Mouse (Mus musculus) adrenal gland, adult (tissue): ENCODE data around the gene Efna2.

Experiments used
- DNase-seq, 2 experiments: peaks; one replicate each; pipeline ENCODE4 v3.0.0; 2022 to 2023; ENCODE audit warnings: low spot score in 1 of 2; ENCODE audit not compliant: inconsistent age in 2 of 2

Efna2 gene

DNA sequence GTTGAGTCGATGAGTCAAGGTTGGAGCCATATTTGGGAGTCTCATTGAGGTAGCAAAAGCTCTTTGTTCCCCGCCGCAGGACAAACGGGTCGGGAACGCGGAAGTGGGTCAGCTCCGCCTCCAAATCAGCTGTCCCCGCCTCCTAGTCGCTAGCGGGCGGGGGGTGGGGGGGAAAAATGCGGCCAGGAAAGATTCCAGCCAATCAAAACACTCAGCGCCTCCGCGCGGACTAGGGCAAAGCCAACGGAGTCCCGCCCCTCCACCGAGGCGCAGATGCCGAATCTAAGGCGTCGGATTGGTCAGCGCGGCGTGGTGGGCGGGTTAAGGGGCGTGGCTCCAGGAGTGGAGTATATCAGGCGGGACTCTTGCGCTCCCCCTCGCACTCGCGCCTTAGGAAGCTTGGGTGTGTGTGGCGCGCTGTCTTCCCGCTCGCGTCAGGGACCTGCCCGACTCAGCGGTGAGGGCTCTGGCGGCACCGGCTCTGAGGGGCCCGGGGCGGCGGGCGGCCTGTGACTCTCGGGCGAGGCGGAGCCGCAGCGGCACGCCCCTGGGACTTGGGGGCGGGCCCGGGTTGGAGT, 11.7 kb upstream of the Efna2 start:
- DNase-seq = peak; percentile 98 to 99

DNA sequence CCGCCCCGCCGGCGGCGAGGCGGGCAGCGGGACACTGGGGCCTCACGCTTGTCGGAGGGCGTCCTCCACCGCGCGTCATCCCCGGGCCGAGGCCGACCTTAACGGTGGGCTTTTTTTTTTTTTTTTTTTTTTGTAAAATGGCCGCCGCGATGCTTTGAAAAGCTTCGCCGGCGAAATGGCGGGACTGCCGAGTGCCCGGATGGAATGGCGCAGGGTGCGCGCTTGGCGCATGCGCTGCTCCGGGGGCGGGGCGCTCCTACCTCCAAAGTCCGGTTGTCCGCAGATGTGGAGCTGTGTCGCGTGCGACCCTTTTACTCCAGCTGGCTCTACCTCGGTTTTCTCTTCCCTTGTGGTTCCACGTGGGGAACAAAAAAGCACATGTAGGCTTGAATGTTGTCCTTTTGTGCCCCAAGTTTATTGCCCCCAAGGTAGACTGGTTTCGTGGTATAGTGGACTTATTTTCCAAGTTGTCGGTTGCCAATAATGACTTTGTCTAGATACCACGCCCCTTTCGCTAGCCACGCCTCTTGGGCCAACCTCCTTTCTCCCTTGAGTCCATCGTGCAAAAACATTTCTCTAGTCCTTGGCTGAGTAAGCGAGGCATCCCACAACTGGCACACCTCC, 11.1 kb upstream of the Efna2 start:
- peak; percentile 96 to 98 for DNase-seq

- DNase-seq = peak in 1 of 2 experiments; percentile 42
Observed at GRCm38 (mm10) chr10:80169070-80169469, 10.2 kb upstream of the Efna2 start.

- peak in 1 of 2 experiments; percentile 30 for DNase-seq
Observed at GRCm38 (mm10) chr10:80169651-80170050, 9.6 kb upstream of the Efna2 start.

DNA sequence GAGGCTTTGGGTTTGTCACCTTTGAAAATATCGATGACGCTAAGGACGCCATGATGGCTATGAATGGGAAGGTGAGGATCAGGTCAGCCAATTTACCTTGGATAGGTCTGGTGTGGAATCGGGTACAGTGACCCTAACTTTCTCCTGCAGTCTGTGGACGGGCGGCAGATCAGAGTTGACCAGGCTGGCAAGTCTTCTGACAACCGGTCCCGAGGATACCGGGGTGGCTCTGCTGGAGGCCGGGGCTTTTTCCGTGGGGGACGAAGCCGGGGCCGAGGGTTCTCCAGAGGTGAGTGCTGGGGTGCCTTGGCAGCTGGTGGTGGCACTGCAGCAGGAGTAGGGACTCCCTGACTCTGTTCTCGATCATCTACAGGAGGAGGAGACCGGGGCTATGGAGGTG, 9.2 kb upstream of the Efna2 start:
- DNase-seq = peak in 1 of 2 experiments; percentile 39

- peak in 1 of 2 experiments; percentile 62 for DNase-seq
Observed at GRCm38 (mm10) chr10:80170601-80171021, 8.7 kb upstream of the Efna2 start.

GRCm38 (mm10) chr10:80171252-80171651, 8.0 kb upstream of the Efna2 start:
- peak; percentile 29 to 44 for DNase-seq

DNA sequence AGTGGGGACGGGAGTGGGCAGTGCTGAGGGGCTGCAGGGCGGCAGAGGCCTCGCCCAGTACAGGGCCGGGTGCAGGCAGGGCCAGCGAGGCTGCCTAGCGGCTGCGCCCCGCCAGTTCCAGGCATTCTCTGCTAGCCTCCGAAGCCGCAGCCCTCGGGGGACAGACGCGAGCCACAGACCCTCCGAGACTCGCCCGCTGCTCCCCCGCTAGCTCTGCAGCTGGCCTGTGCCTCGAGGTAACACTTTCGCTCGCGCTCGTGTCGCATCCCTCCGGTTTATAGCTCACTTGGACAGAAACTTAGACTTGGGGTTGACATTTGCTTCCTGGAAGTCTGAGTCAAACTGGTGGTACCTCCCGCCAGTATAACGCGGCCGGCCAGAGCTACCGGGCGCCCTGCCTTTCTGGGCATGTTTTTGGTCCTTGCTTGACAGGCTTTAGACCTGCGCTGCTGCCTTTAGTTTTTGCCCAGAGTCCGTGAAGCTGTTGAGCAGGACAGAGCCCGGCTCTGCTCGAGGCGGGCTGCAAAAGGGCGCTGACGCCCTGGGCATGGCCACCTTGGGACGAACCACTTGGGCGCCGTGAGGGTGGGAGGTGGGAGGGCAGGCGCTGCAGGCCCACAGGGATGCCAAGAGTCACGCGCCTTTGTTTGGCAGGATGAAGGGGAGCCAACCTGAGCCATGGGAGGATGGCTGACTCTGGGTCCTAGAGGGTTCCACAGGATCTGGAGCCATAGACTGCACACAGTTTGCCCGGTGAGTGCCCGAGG, 7.3 kb upstream of the Efna2 start:
- peak; percentile 60 to 72 for DNase-seq

- peak; percentile 94 to 98 for DNase-seq
Observed at GRCm38 (mm10) chr10:80172527-80173292, 6.6 kb upstream of the Efna2 start, which contains the start of gene 1600002K03Rik. TSS of gene 1600002K03Rik (plus strand) at chr10:80172944.

GRCm38 (mm10) chr10:80173358-80173757, 5.9 kb upstream of the Efna2 start:
- DNase-seq = peak in 1 of 2 experiments; percentile 80

- DNase-seq = peak; percentile 33 to 59
Observed at GRCm38 (mm10) chr10:80173955-80174640, 5.2 kb upstream of the Efna2 start.

GRCm38 (mm10) chr10:80174705-80175104, 4.6 kb upstream of the Efna2 start:
- peak; percentile 54 to 69 for DNase-seq

GRCm38 (mm10) chr10:80175536-80176269, 3.6 kb upstream of the Efna2 start:
- peak in 1 of 2 experiments; percentile 75 for DNase-seq

DNA sequence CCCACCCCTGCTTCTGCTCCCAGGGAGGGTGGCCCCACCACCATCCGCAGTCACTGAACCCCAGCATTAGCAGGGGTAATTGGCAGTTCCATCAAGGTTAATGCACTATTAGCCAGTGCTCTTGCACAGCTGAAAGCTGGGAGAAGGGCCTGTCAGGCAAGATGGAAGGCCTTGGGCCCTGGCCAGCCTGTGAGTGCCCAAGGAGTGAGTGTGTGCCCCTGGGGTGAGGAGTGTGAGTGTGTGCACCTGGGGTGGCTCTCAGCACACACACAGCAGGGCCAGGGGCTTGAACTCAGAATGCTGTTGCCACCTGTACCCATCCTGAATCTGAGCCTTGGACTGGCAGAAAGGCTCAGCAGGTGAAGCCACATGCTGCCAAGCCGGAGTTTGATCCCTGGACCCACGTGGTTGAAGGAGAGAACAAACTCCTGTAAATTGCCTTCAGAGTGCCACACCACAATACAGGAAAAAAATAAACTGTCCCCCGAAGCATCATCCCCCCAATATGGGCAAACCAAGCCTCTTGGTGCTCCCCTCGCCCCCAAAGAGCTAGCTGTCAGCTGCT, 2.9 kb upstream of the Efna2 start:
- DNase-seq = peak; percentile 56 to 84

- peak; percentile 90 to 92 for DNase-seq
Observed at GRCm38 (mm10) chr10:80177441-80178279, 1.6 kb upstream of the Efna2 start.

DNA sequence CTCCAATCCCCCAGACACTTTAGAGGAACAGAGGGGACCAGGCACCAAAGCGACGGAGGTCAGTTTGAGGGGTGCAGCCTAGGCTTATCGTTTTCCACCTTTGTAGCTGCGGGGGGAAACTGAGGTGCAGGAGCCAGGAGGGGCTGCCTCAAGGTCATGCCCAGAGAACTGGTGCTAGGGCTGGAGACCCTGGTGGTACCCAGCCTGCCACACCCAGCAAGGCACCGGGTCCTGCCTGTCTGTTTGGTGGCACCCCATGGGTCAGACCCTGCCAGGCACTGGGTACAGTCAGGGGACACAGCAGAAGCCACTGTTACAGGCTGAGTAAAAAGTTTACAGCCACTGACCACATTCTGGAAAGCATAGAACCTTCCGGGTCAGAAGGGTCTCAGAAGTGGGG, 1.0 kb downstream of the Efna2 start:
- no peak for DNase-seq

GRCm38 (mm10) chr10:80180823-80181222, 1.5 kb downstream of the Efna2 start:
- no peak for DNase-seq

DNA sequence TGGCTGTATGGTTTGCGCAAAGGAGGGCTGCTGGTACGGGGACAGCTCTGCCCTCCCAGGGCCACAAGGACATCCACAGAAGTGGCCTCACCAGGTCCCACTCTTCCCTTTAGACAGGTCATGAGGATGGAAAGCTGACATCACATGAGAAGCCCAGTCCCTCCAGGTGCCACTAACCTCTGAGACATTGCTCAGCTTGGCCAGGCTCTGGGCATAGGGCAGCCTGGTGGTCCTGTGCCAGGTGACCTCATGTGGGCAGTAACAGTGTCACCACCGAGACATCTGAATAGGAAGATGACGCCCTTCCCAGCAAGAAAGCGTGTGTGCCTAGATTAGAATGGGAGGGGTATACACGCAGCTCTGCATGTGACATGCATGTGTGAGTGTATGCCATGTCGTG, 3.3 kb downstream of the Efna2 start:
- no peak for DNase-seq

GRCm38 (mm10) chr10:80186649-80187048, 7.4 kb downstream of the Efna2 start:
- no peak for DNase-seq
